Mouse (Mus musculus) embryo, embryonic 9.5 days (tissue): ENCODE results near the gene Slc50a1.
A peak's percentile ranks its signal among the peaks of the same experiment; 100 is the strongest.

Experiments used
- DNase-seq: peaks from one replicate; pipeline ENCODE4 v3.0.0-alpha.2; 2017; ENCODE audit errors: extremely low spot score

The Slc50a1 gene

DNA sequence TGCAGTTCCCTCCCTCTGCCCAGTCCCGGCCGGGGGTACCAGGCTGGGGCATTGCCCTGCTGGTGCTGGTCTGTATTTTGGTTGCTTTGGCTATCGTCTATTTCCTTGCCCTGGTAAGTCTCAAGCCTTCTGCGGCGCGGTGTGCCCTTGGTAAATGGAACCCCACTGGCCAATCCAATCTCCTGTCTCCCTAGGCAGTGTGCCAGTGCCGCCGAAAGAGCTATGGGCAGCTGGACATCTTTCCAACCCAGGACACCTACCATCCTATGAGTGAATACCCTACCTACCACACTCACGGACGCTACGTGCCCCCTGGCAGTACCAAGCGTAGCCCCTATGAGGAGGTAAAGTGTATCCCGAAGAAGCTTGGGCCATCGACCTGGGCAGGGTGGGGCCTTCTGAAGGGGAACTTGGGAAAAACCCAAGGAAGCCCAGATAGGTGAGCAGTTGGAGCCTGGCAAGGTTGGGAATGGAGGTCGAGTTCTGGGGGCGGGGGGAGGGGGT is 38.5 kb downstream of the Slc50a1 start:
- DNase-seq, result no peak

DNA sequence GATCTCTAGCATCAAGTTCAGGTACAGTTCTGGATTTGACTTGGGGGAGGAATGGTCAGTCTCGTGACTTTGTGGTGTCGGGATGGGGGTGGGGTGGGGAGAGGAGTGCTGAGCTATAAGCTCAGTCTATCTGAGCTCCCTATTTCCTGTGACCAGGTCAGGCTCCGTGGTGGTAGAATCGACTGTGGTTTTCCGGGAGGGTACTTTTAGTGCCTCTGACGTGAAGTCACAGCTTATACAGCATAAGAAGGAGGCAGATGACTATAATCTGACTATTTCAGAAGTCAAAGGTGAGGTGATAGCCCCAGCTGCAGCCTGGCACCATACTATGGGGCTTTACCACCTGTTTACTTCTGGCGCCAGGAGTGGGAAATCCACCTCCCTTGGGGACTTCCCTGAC is 39.0 kb downstream of the Slc50a1 start:
- DNase-seq, result no peak

DNA sequence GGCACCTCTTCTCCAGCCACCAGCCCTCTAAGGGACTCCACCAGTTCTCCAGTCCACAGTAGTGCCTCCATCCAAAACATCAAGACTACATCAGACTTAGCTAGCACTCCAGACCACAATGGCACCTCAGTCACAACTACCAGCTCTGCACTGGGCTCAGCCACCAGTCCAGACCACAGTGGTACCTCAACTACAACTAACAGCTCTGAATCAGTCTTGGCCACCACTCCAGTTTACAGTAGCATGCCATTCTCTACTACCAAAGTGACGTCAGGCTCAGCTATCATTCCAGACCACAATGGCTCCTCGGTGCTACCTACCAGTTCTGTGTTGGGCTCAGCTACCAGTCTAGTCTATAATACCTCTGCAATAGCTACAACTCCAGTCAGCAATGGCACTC is 39.8 kb downstream of the Slc50a1 start:
- DNase-seq, result no peak

DNA sequence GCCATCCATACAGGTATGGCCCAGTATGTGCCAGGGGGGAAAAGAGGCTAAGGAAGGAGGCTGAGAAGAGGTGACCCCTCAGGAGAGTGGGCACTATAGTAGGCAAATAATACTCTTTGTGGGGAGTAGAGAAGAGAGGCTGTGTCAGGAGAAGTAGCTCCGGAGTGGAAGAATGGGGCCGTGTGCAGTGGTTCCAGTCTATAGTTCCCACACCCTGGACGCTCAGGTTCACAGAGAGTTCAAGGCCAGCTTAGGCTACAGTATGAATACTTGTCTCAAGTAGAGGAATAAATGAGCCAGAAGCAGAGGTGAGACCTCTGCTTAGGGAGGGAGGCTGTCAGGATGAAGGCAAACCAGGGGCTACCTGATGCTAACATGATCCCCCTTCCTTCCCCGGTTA is 41.1 kb downstream of the Slc50a1 start:
- no peak for DNase-seq

DNA sequence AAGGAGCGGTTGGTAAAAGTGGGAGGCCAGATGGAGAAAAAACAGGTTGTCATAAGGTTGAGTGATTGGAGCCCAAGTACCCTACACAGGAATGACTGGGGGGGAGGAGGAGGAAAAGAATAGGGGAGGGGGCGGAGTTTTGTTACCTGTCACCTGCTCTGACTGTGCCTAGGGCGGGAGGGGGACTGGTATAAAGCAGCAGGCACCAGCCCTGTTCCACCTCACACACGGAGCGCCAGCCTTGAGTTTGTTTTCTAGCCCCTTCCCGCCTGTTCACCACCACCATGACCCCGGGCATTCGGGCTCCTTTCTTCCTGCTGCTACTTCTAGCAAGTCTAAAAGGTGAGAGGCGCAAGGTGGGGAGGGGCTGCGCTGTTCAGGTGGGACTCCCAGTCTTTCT is 41.5 kb downstream of the Slc50a1 start, which contains the start of gene Muc1:
TSS of gene Muc1 (plus strand) at position 222 of the 400 bp plus-strand sequence.
- DNase-seq, result no peak

DNA sequence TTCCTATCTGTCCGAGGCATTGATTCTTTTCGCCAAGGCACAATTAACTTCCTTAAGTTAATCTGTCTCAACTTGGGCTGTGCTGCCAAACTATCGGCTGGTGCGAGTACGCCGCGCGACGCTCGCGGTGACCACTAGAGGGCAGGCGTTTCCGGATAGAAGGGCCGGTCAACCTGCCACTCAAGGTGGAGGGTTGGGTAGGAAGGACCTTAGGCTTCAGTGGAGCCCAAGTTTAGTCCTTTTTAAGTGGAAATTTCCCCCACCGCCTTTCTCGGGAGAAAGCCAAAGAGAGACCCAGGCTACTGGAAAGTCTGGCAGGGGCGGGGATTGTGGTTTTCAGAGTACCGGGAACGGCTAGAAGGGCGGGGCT is 42.2 kb downstream of the Slc50a1 start:
- DNase-seq, result peak; percentile 89

DNA sequence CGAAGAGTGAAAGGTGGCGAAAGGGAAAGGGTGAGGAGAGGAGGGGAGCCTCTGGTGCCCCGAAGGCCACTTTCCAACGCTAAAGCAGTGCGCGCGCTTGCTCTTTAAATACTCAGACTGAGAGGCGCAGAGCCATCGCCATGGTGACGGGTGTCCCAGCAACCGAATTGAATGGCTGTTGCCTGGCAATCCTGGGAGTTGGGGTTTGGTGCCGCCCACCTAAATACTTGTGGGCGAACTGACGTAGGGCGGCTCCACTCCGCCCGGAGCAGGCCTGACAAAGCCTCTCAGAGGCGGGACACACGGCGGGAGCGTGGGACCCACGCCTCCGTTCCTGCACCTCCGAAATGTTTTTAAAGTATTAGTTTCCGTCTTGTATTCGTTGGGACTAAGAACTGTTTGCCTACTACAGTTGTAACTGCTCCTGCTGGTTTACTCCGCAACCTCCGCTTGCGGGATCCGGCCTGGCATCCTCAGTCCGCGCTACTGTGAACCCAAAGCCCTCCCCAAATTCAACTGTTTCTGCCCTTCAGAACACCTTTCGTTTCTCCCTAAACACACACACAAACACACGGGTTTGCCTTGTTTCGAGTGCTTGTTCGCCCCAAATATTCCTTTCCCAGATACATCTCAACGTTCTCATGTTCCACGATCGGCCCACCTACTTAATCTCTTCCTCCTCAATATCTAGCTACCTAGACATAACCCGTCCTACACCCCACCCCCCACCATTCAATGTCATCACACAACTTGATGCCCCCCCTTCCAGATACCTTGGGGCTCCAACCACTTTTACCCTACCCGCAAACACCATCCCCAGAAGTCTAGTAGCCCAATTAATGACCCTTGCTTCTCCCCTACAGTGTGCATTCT is 42.8 kb downstream of the Slc50a1 start:
- DNase-seq, result peak; percentile 91

DNA sequence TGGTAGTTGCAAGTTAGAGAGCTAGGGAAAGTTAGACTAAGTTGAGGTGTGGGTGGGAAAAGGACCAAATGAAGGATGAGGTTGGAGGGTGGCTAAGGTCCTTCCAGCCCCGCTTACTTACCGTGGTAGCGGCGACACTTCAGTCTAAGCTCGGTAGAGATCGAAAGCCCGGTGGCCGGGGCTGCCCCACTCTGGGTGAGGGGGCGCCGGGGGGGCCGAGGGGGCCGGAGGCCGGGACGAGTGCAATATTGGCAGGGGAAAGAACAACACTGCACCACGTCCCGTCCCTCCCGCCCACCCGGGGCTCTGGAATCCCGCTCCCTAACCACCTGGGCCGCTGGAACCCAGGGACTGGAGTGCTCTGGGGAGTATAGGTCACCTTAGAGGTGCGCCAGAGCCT is 43.5 kb downstream of the Slc50a1 start, which contains the start of gene Mtx1:
TSS of gene Mtx1 (minus strand) at position 189 of the 400 bp plus-strand sequence.
- DNase-seq, result no peak

DNA sequence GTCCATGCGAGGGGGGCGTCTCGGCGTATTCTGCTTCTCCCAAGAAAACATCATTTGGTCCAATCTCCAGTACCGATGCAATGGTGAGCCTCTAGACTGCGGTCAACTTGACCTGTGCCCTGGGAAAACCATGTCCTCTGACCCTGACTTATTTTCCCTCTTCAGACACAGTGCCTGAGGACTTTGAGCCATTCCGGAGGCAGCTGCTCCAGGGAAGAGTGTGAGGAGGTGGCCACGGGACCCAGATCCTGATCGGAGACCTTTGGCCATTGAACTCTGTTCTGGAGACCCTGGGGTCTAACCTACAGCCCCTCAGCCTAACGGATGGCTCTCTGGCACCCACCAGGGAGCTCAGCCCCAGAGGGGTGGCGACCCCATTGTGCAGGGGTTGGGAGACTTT is 44.0 kb downstream of the Slc50a1 start:
- no peak for DNase-seq

DNA sequence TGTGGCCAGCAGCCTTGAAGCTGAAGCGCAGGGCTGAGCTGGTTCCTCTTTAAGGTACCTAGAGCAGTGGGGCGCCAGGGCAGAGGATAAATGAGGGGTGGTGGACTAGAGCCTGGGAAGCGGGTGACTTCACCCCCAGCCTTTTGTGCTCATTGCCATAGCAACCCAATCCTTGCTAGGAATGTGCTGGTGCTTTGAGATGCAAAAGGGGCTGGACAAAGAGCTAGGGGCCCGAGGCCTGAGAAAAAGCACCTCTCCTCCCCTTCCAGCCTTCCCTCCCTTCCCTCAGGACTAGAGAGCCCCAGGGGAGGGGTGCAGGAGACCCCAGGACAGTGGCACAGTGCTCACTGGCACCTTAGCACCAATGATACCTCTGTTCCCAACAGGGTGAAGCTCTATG is 44.5 kb downstream of the Slc50a1 start:
- peak; percentile 81 for DNase-seq

DNA sequence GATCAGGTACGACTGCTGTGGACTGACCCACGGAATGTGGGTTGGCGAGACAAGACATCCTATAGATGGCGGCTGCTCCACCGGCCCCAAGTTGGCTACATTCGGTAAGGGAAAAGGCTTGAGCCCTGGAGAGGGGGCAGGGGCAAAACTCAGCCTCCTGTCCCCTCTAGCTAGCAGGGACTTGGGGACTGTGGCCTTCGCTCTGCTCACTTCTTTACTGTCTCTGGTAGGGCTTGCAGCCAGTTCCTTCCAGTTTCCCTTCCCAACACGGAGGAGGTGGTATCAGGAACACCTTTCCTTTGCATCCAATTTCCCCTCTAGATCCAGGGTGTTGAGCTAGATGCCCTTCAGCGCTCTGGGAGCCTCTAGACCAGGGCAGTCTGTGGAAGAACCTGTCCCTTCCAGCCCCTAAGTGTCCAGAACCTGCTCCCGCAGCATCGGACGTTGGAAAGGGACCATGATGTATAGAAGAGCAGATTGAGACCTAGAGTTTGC is 45.0 kb downstream of the Slc50a1 start:
- DNase-seq, result no peak

DNA sequence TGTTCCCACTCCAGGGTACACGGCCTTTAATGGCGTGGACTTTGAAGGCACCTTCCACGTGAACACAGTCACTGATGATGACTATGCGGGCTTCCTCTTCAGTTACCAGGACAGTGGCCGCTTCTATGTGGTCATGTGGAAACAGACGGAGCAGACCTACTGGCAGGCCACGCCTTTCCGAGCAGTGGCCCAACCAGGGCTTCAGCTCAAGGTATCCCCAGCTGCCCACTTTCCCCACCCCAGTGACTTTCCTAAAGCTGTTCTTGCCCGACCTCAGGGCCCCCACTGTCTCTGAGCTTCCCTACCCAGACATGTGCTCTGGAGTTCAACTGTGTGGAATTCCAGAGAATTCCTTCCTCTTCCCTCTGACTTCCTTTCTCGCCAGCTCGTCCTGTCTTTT is 45.6 kb downstream of the Slc50a1 start:
- no peak for DNase-seq

DNA sequence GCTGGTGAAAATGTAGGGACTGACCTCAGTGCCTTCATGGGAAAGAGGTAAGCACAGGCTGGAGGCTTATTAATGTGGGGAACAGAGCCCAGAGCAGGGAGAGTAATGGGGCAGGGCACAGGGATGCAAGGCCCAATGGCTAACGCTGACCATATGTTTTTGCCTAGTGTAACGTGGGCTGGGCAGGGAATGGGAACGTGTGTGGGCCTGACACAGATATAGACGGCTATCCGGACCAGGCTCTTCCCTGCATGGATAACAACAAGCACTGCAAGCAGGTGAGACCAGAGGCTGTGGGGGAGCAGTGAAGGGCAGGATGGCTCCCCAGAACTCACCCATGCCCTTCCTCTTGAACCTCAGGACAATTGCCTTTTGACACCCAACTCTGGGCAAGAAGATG is 49.2 kb downstream of the Slc50a1 start:
- no peak for DNase-seq

DNA sequence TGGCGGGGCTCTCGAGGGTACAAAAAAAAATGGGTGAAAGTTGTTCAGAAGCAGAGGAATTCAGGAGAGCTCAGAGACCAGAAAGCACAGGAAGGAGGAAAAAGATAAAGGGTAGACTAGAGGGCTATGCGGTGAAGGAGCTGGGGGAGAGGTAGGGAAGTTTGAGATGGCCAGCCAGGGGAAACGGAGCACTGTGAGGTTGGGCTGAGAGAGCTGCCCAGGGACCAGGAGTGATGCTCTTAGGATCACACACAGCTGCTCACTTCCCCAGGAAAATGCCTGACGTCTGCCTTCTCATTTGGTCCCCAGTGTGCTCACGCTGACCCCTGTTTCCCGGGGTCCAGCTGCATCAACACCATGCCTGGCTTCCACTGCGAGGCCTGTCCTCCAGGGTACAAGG is 50.8 kb downstream of the Slc50a1 start:
- DNase-seq, result no peak

DNA sequence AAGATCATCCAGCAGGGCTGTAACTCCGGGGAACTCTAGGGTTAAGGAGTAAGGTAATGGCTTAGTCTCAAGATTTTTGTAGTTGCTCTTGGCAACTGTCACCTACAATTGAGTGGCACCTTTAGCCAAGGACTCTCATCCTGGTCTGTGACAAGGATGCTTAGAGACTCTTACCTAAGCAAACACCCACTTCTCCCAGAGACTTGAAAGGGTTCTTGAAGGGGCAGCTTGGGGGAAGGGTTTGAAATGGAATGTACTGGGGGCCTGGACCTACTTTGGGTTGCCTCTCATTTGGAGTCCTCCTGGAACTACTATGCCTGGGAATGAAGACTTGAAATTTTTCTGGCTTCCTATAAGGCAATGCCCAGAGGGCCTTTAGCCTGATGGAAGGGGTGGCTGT is 52.1 kb downstream of the Slc50a1 start:
- DNase-seq, result no peak
